Mouse (Mus musculus): ENCODE results near the gene Wbp1l. TPM values are rescaled to one million over a fixed set of nuclear protein-coding genes. Genes with fewer than 3 reads are reported as not detected.

Wbp1l gene
- polyA plus RNA-seq, 1 experiment from 2014 or later, result 73.3 TPM

DNA sequence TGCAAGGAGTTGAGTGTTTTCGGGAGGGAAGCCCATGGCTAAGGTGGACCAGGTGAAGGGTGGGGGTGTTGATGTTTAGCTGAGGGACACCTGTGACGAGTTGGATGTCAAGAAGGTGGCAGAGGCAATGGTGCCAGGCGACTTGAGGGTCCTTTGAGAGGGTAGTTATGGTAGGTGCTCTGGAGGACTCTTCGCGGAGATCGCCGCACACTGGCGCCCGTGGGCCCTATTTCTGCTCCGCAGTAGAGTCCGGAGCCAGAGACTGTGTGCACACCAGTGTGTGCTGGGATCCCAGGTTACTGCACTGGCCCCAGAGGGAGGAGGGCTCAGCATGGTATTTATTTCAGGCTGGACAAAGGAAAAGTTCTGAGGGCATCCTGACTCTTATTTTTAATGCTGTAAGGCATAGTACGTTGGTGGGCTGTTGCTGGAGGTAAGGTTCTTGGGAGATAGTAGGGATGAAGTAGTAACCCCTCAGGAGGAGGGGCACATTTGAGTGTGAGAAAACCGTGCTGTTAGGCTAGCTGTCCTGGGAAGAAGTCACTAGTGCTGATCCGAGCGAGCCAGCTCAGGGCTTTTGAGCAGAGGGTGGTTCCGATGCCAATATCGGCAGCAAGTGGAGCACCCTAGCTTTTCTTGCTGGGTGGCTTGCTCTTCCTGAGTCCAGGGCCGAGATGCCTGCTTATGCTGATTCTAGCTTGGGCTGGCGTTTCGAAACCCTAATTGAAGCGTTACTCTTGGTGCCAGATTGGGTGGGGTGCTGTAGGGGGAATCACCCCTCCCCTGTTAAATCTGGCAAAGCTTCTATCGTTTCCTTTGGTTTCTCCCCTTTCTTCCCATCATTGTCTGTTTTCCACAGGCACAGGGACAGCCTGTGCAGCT lies 732 bp downstream of the Wbp1l start:
- ATAC-seq (no peak), DNase-seq (ENCODE audit: low read depth, low spot score) (no peak)
- TF ChIP-seq CTCF (IDR thresholded peaks at IDR 0.05), result no peak
- no peaks in the 10 kb centered on the region for H3K27me3 ChIP-seq
- in situ Hi-C loops (cut with MboI; ENCODE audit: low pct_unique_long_range_greater_than_20kb), result no loop called here
- ChIA-PET POLR2A (interaction anchor here (1.2 kb wide), 1 partner anchor 60 kb away, joined by 3 read pairs; no protein-coding TSS in a partner anchor), CTCF (interaction anchor here (0.8 to 3.7 kb wide), 2 partner anchors 12 to 27 kb away, joined by 3 to 26 read pairs; partner anchors contain the start of gene Arl3)

DNA sequence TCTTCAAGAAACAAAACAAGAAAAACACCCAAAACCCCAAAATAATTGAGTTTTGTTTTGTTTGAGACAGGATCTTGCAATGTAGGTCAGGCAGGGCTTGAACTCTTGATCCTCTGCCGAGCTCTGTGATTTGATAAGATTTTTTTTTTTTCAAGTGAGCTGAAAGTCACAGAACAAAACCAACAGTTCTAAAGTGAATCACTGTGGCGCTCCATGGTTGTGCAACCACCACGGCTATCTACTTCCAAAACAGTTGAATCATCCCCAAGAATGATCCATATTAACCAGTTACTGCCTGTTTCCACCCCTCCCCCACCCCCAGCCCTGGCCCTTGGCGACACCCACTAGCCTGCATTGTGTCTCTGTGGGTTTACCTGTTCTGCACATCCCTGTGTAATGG lies 1.5 kb downstream of the Wbp1l start:
- H3K27me3 ChIP-seq, result no peaks in the 10 kb centered on the region
- no peak for TF ChIP-seq CTCF (IDR thresholded peaks at IDR 0.05)
- CTCF ChIA-PET, result interaction anchor here (3.7 kb wide), 1 partner anchor 12 kb away, joined by 26 read pairs; no protein-coding TSS in a partner anchor
- ATAC-seq (no peak), DNase-seq (ENCODE audit: low read depth, low spot score) (no peak)
- POLR2A ChIA-PET, result interaction anchor here (1.2 kb wide), 1 partner anchor 59 kb away, joined by 3 read pairs; no protein-coding TSS in a partner anchor
- in situ Hi-C loops (cut with MboI; ENCODE audit: low pct_unique_long_range_greater_than_20kb), result no loop called here

DNA sequence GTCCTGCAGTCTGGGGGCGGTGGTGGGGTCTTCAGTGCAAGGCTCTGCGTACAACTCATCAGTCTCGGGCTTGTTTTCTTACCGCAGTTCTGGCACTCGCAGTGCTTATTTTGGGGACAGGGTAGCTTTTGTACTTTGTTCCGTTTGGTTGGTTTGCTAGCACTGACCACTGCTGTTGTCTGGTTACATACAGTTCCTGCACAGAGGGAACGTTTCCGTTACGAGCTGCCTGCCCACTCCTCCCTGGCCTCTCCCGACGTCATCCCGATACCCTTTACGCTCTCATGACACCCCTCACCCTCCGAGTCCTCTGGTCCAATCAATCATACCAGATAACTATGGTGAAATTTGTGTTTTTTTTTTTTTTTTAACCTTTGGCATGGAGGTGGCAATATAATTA lies 2.6 kb downstream of the Wbp1l start:
- ChIA-PET POLR2A (interaction anchor here (0.6 to 1.2 kb wide), 4 partner anchors 15 to 271 kb away, joined by 3 to 4 read pairs (median 4); no protein-coding TSS in a partner anchor), CTCF (interaction anchor here (1.3 kb wide), 1 partner anchor 8 kb away, joined by 3 read pairs; no protein-coding TSS in a partner anchor)
- no peak for TF ChIP-seq CTCF (IDR thresholded peaks at IDR 0.05)
- no peak for DNase-seq (ENCODE audit: low read depth, low spot score)
- no peak for ATAC-seq
- in situ Hi-C loops (cut with MboI; ENCODE audit: low pct_unique_long_range_greater_than_20kb), result no loop called here
- H3K27me3 ChIP-seq, result no peaks in the 10 kb centered on the region

DNA sequence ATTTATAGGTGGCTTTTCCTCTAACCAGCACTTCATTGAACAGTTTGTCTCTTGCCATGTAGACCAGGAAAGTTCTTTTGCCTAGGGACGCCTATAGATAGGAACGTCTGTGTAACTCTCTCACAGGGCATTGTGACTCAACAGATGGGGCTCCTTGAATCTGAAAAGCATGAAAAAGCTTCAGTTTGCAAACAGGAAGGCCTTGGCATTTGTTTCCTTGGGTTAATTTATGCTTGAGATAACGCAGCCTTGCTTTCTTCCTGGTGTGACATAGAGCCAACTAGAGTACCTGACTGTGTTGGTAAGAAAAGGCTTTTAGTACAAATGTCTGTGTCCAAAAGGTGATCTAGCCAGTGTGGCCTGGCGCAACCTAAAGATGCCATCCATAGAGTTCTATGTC lies 3.5 kb downstream of the Wbp1l start:
- ATAC-seq, result no peak
- in situ Hi-C loops (cut with MboI; ENCODE audit: low pct_unique_long_range_greater_than_20kb), result no loop called here
- CTCF ChIA-PET, result no interaction called here
- POLR2A ChIA-PET, result no interaction called here
- no peak for TF ChIP-seq CTCF (IDR thresholded peaks at IDR 0.05)
- H3K27me3 ChIP-seq, result no peaks in the 10 kb centered on the region
- no peak for DNase-seq (ENCODE audit: low read depth, low spot score)

DNA sequence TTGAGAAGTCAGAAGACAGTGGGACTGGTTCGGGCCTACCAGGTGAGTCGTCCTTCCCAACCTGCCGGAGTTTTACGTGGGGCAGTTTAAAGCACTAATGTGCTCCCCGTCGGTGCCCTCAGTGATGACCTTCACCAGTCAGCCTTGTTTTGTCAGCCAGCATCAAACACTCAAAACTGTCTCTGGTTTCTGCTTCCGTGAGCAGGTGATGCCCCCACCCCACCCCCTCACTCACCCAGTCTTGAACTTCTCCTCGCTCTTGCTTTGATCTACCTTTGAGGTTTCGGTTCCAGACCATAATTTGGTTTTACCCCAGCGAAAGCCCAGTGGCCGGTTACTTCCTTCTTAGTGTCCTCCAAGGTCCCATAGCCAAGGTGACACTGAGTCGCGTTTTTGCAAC lies 7.8 kb downstream of the Wbp1l start:
- no peak for TF ChIP-seq CTCF (IDR thresholded peaks at IDR 0.05)
- no peak for DNase-seq (ENCODE audit: low read depth, low spot score)
- in situ Hi-C loops (cut with MboI; ENCODE audit: low pct_unique_long_range_greater_than_20kb), result no loop called here
- no peaks in the 10 kb centered on the region for H3K27me3 ChIP-seq
- ATAC-seq, result no peak
- CTCF ChIA-PET, result interaction anchor here (0.9 to 1.5 kb wide), 2 partner anchors 11 to 19 kb away, joined by 4 read pairs; no protein-coding TSS in a partner anchor
- POLR2A ChIA-PET, result no interaction called here

DNA sequence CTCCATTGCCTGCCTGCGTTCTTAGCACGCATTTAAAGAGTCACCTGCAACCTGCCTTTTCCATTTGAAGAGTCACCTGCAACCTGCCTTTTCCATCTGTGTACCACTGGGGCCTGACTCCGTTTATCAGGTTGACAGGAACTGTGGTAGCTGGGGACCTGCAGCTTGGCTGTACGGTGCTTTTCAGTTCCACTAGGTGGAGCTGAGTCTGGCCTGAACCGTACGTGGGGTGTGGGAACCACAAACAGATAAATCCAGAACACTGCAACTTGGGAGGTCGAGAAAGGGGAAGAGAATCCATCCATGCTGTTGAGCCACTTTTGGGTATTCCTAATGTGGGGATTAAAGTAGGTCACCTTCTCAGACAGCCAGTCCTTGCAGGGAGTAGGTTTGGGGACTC lies 8.5 kb downstream of the Wbp1l start:
- in situ Hi-C loops (cut with MboI; ENCODE audit: low pct_unique_long_range_greater_than_20kb), result no loop called here
- ATAC-seq (no peak), DNase-seq (ENCODE audit: low read depth, low spot score) (no peak)
- ChIA-PET CTCF (interaction anchor here (0.9 to 1.6 kb wide), 4 partner anchors 10 to 43 kb away, joined by 3 to 4 read pairs (median 4); no protein-coding TSS in a partner anchor), POLR2A (no interaction called here)
- no peak for TF ChIP-seq CTCF (IDR thresholded peaks at IDR 0.05)
- H3K27me3 ChIP-seq, result no peaks in the 10 kb centered on the region

DNA sequence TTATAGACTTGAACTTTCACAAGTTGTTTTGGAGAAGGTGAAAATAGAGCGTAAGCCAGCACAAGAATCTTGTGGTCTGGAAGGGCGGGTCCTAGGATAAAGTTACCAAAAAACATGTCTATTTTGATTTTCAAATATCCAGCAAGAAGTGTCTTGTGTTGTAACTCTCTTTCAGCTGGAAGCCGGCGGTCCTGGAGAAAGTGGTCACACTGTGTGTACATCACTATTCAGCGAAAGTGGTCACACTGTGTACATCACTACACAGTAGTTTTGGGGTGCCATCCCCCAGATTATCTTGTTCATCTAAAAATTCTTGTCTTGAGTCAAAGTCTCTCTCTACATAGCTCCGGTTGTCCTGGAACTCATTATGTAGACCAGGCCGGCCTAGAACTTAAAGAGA lies 9.3 kb downstream of the Wbp1l start:
- in situ Hi-C loops (cut with MboI; ENCODE audit: low pct_unique_long_range_greater_than_20kb), result no loop called here
- ChIA-PET POLR2A (no interaction called here), CTCF (interaction anchor here (1.3 to 1.6 kb wide), 3 partner anchors 10 to 42 kb away, joined by 3 to 4 read pairs (median 4); no protein-coding TSS in a partner anchor)
- no peak for TF ChIP-seq CTCF (IDR thresholded peaks at IDR 0.05)
- DNase-seq (ENCODE audit: low read depth, low spot score), result no peak
- ATAC-seq, result no peak
- H3K27me3 ChIP-seq, result no peaks in the 10 kb centered on the region

DNA sequence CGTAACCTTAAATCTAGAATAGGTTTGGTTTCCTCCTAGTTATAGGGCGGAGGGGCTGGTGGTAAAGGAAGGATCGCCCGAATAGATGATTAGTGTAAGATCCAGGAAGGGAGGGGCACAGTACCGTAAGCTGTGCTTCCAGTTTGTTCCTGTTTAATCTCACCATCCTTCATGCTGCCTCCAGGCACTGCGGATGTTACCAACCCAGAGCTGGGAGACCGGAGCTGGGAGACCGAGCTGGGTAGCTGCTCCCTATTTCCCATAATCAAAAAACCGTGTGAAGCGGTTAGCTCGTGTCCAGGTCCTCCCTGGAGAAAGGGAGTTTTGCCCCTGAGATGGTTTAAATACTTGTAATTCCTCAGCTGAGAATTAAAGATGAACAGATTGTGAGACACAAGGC lies 17.5 kb downstream of the Wbp1l start:
- POLR2A ChIA-PET, result no interaction called here
- no peak for ATAC-seq
- no peak for DNase-seq (ENCODE audit: low read depth, low spot score)
- H3K27me3 ChIP-seq, result no peaks in the 10 kb centered on the region
- in situ Hi-C loops (cut with MboI; ENCODE audit: low pct_unique_long_range_greater_than_20kb), result no loop called here
- no peak for TF ChIP-seq CTCF (IDR thresholded peaks at IDR 0.05)
- CTCF ChIA-PET, result interaction anchor here (0.7 kb wide), 1 partner anchor 36 kb away, joined by 3 read pairs; no protein-coding TSS in a partner anchor

DNA sequence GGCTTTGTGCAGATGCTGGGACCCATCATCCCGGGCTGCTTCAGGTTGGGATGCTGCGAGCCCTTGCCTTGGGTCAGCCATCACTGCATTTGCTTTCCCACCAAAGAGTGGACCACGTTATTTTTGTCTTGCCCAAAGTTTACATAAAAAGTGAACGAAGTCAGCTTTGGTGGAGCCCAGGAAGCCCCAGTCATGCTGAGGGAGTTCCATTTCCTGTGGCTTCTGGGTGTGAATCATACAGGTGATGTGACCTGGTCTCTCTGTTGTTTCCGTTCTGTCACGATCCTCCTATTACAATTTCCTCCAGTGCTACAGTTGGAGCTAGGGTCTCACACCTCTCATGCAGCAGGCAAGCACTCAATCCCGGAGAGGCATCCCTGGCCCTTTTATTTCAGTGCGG lies 18.5 kb downstream of the Wbp1l start:
- in situ Hi-C loops (cut with MboI; ENCODE audit: low pct_unique_long_range_greater_than_20kb), result no loop called here
- no peak for TF ChIP-seq CTCF (IDR thresholded peaks at IDR 0.05)
- ATAC-seq (no peak), DNase-seq (ENCODE audit: low read depth, low spot score) (no peak)
- H3K27me3 ChIP-seq, result no peaks in the 10 kb centered on the region
- ChIA-PET POLR2A (interaction anchor here (0.6 kb wide), 1 partner anchor 16 kb away, joined by 4 read pairs; no protein-coding TSS in a partner anchor), CTCF (interaction anchor here (1.3 kb wide), 1 partner anchor 11 kb away, joined by 4 read pairs; no protein-coding TSS in a partner anchor)

DNA sequence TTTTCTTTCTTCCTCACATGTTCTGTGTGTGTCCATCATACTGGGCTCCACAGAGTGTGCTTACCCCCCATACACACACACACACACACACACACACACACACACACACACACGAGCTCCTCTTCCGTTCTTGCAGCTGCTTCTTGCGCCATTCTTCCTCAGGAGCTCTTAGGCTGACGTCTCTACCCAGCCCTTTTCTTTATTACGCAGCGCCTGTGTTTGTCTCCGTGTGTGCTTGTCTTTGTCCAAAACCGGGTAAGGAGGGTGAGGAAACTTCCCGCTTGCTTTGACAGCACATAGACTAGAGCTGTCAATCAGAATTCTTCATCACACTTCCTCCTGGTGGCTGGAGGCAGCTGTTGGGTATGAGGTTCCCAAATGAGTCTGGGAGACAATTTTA lies 19.4 kb downstream of the Wbp1l start:
- CTCF ChIA-PET, result interaction anchor here (1.3 kb wide), 2 partner anchors 10 to 12 kb away, joined by 4 read pairs; no protein-coding TSS in a partner anchor
- no peaks in the 10 kb centered on the region for H3K27me3 ChIP-seq
- in situ Hi-C loops (cut with MboI; ENCODE audit: low pct_unique_long_range_greater_than_20kb), result no loop called here
- DNase-seq (ENCODE audit: low read depth, low spot score) (no peak), ATAC-seq (no peak)
- no peak for TF ChIP-seq CTCF (IDR thresholded peaks at IDR 0.05)
- POLR2A ChIA-PET, result no interaction called here

DNA sequence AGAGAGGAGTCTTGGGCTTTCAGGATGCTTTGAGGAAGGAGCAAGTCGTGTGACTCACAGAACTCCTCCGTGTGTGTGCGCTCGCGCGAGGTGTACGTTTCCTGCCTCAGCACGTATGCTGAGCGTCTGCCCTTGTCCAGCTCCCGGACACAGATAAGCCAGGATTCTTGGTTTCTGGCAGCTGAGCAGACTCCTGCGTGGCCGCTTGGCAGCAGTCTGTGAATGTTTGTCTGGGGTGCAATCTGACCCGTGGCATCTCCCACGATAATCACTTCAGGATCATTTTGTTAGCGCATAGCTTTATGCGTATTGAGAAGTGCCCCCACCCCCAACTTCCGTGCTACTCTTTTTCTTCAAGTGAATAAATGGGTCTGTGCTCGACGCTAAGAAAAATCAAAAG lies 20.1 kb downstream of the Wbp1l start:
- CTCF ChIA-PET, result interaction anchor here (1.3 to 1.7 kb wide), 2 partner anchors 11 to 31 kb away, joined by 4 read pairs; no protein-coding TSS in a partner anchor
- DNase-seq (ENCODE audit: low read depth, low spot score), result no peak
- H3K27me3 ChIP-seq, result no peaks in the 10 kb centered on the region
- in situ Hi-C loops (cut with MboI; ENCODE audit: low pct_unique_long_range_greater_than_20kb), result no loop called here
- no peak for ATAC-seq
- TF ChIP-seq CTCF (IDR thresholded peaks at IDR 0.05), result no peak
- POLR2A ChIA-PET, result no interaction called here

Data from Patski (cell line).